Mouse (Mus musculus): Measurements from ENCODE around the gene Smpdl3a. TPM values are rescaled to one million over a fixed set of nuclear protein-coding genes. Genes with fewer than 3 reads are reported as not detected.

Smpdl3a gene
- total RNA-seq, 2 experiments from 2014 or later, result 17.2 to 17.5 TPM

DNA sequence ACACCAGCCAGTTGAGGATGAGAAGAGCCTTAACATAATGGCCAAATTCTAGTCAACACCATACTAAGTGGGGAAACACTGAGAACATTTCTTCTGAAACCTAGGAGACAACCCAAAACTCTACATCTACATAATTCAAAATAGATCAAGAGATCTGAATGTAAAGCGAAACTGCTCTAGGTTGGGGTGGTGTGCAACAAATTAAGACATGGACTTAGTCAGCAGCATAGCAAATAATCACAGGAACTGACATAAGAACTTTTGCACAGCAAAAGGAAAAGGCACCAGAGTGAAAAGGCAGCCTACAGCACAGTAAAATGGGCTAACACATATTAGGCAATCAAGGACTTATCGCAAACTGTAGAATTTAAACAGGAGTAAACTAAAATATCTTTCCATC, 25.1 kb downstream of the Smpdl3a start:
- DNase-seq, result no peak

DNA sequence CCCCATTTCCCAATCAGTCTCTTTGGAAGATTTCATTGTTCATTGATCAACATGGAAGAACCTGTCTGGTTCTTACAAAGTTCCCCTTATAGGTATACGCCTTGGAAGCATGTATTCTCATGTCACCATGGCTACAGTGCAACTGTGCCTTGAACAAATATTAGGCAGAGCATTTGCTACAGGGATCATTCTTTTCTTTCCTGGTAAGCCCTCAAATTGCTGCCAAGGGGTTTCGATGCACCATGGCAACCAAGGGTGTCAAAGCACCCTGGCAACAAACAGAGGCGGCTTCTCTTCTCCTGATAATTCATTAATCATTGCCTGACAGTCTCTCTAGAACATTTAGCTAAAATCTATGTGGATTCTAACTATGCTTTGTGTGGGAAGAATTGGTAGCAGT, 28.3 kb downstream of the Smpdl3a start:
- no peak for DNase-seq

DNA sequence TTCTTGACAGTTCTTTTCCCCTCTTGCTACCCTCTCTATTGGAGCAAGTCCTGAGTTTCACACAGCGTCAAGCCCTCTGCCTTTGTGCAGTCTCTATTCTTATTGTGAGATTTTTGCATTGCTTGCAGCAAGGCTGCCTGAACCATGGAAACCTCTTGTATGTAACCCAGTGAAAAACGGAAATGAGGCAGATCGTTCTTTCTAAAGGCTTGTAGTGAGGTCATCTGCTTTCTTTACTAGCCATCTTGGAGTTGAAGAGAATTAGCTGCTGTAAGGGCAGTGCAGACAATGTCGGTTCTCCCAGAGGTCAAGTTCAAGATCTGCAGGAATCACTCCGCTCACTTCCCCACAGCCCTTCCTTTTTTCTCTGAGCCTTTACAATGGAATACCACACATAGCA, 34.5 kb downstream of the Smpdl3a start:
- no peak for DNase-seq

DNA sequence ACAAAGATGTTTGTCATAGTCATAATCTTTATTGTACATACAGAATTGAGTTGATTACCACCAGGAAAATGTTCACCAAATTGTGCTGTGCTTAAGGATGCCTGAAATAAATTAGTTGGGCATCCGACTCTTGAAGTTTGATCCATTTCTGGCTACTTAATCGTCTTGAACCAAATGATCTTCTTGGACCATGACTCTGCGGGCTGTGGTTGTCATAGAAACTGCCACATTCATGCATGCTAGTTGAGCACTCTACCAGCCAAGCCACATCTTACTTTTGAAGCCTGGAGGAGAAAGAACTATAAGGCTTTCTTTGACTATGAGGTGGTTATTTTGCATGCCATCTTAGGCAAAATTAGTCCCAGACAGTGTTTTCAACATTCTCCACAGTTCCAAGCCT, 35.5 kb downstream of the Smpdl3a start:
- no peak for DNase-seq

DNA sequence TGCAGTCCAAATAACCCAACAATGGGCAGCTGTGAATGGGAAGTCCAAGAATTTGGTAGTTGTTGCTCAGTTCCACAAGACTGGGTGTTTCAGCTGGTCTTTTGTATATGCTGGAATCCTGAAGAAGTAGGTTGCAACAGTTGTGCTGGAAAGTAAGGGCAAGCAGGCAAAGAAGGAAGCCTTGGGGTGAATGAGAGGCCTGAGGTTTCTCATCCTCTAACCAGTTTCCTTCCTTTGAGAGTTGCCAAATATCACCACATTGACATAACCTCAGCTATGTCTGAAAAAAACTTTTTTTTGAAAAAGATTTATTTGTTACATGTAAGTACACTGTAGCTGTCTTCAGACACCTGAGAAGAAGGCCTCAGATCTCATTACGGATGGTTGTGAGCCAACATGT, 41.0 kb downstream of the Smpdl3a start:
- DNase-seq, result no peak

DNA sequence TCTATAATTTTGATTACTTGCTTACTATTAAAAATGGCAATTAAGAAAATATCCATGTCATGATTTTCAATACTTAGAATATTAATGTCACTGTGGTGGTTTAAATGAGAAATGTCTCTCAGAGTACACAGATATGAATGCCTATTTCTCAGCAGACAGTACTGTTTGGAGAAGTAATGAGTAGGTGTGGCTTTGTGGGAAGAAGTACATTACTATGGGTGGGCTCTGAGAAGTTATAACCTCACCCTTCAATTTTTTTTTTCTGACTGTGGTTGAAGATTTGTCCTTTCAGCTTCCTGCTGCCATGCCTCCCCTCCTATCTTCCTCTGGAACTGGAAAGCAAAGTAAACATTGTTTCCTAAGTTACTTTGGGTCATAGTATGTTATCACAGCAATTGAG, 41.8 kb downstream of the Smpdl3a start:
- no peak for DNase-seq

DNA sequence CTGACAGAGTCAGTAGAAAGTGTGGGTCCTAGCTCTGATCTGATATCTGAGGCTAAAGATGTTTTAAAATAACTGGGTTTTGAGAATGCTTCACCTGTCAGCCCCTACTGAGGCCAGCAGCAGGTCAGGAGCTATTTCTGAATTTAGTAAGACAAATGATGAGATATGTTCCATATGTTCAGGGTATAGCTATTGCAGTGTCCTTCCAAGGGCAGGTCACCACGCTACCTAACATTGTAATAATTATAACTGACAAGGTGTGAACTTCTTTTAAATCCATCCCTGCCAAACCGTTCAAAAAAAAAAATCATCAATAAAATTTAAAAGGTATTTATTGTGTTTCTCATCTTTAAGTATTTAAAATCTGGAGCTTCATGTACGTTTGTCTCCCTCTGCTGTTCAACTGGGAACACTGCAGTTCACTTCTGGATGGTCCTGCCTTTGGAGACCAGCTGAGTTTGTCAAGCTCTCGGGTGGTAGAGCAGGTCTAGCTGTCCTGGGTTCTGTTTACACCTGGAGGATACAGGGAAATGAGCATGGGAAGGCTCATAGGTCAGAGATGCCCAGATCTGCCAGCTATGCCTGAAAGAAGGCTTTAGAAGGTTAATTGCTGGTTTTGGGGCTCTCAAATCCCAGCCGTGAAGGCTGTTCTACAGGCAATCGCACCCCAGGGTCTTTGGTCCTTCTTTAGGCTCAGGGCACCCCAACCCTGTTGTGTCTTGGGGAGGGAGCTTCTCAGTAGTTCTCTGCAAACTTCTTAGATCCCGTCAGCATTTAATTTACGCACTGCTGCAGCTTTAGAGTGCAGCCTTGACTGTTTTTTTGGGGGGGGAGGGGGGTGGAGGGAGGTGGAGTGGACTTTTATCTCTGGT, 47.7 kb downstream of the Smpdl3a start:
- peak; percentile 12 for DNase-seq

DNA sequence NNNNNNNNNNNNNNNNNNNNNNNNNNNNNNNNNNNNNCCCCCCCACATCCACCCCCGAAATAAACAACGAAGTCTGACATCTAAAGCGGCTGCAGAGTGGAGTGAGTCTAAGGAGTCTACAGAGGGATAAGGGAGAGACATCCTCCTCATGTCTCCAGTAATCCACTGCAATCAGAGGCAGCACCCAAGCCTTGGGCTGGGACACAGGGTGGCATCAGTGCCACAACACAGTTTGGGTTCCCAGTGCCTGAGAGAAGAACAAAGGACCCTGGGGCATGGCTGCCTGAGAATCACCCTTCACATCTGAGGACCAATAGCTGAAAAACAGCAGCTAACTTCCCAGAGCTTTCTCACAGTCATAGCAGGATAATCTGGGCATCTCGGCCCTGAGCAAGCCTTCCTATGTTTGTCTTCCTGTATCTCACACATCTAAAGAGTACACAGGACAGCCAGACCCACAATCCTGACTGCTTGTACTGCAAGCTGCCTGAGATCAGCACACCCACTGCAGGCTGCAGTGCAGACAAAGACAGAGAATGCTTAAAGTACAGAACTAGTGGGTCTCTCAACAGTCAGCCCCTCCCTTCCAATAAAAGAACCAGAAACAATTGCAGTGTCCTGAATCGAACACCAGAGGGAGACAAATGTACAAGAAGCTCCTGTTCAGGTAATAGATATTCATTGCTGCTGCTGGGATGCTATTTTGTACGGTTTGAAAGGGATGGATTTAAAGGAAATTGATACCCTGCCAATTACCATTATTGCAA, 54.0 kb downstream of the Smpdl3a start:
- no peak for DNase-seq

Other genes starting within 250 kb of the Smpdl3a start
- not detected for gene Pkib, start 162.4 kb upstream of the Smpdl3a start, total RNA-seq (2021)
- 1 to 10 TPM; 1.6 to 1.8 TPM for gene Fabp7, start 9.5 kb upstream of the Smpdl3a start, total RNA-seq (2021)